Mouse (Mus musculus) common myeloid progenitor, adult 5-6 weeks (primary cell): ENCODE measurements around the gene Tmc4. TPM values are rescaled to one million over a fixed set of nuclear protein-coding genes. Genes with fewer than 3 reads are reported as not detected.
"Not testable (repeated sequence)": the region's sequence is repeated elsewhere in the genome, so short reads cannot be mapped to it uniquely, and the experiment has no call there.

ENCODE experiments used
- ATAC-seq: replicated peaks from 2 replicates; pipeline ENCODE4 v1.8.0; 2016; ENCODE audit warnings: low read depth, mild to moderate bottlenecking, moderate TSS enrichment, inconsistent platforms; ENCODE audit not compliant: poor library complexity, severe bottlenecking
- total RNA-seq: library from RNA; stranded (forward); fragments of 200-1000, 187-1606 nt; gene quantifications from 2 replicates; pipeline ENCODE4 v1.2.3, GENCODE M21; 2017

The Tmc4 gene
- total RNA-seq: 2.8 and 3.5 TPM in 2 replicates

DNA sequence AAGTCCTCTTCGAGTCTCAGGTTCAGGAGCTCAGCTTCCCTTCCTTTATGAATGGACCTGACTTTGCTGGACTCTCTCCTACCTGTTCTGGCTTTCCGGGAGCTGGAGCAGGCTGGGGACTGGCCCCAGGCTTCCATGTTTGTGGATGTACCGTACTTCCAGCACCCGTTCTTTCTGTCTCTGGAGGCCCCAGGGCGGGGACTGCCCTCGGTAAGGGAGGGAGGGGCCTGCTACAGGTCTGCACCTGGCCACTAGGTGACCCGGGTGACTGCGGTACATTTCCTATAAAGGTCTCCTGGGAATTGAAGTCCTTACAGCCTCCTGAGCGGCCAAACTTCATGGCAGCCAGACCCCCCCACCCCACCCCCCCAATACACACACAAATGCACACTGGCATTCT lies at the start of gene Tmc4:
Gene Tmc4, minus strand, starts transcription at position 212 of the 400 bp plus-strand sequence.
- no peak for ATAC-seq

DNA sequence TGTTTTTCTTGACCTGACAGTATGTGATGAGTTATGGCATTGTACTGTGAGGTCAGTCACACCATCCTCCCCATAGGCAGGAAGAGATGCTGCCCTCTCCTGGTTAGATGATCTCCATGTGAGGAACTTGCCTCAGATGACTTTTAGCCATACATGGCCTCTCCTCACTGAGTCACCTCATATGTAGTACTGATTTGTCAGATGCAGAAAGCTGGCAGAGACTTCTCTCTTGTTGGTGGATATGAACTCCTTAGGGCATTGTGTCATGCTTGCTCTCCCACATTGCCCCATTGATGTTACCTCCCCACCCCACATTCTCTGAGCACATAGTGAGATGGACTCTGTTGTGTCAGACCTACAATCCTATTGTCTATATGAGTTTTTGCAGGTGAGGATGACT lies 48.1 kb upstream of the Tmc4 start:
- not testable (repeated sequence) for ATAC-seq

DNA sequence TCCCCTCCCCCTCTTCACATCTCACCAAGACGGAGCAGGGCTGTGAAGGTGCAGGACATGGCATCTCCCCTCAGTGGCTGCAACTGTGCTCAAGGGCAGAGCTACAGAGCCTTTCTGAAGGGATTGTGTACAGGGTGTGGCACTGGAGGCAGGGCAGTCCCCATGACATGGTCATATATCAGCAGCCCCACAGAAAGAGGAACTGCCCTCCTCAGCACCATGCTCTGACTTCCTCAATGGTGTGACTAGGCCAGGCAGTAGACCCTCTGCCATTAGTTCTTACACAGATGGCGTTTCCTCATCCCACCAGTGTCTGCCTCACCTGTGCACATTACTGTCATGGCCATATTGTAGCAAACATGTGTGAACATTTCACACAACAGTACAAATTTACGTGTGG lies 42.9 kb upstream of the Tmc4 start, which contains the start of gene Pirb:
Gene Pirb, minus strand, starts transcription at position 124 of the 400 bp plus-strand sequence.
- ATAC-seq: not testable (repeated sequence)

DNA sequence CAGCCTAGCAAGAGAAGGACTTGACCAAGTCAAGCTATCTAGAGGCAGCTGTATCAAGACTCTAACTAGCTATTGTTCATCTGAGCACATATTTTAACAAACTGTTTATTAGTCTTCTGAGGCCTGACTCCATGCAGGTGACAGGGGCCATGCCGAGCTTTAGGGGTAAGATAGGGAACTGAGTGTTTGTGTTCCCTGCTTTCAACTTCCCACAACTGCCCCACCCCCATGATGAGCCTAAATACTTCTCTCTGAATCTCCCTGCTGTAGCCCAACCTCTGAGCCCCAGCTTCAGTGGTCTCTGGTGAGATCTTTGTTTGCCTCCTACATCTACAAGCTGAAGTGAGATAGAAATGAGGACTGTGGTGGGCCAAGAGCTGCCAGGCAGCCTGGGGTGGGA lies 37.9 kb upstream of the Tmc4 start:
- peak; percentile 53; the same call in 1 of the 2 replicates for ATAC-seq

DNA sequence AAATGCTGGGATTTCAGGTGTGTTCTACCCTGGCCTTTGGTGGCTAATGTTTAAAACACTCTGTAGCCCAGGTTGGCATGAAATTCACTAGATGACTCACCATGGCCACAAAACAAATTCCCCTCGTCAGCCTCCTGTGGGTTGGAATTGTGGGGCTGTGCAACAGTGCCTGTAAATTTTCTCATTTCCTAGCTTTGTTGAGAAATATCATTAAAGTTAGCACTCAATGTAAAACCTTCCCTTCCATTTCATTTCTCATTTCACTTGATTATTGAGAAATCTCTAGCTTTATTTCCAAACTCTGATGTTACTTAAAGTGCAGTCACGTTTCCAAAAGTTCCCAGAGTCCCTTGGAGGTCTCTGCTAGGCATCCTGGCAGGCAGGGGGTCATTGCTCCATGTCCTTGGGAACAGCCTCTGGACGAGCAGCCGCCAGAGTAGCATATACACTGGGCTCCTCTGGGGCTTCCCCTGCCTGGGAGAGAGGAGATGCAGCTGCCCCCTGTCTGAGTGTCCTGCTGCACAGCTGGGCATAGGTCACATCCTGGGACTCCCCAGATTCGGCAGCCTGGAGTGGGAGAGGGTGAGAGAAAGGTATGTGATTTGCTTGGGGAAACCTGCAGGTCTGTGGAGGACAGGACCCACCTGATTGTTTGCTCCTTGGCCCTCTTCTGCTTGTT lies 35.0 kb upstream of the Tmc4 start:
- ATAC-seq: no peak

DNA sequence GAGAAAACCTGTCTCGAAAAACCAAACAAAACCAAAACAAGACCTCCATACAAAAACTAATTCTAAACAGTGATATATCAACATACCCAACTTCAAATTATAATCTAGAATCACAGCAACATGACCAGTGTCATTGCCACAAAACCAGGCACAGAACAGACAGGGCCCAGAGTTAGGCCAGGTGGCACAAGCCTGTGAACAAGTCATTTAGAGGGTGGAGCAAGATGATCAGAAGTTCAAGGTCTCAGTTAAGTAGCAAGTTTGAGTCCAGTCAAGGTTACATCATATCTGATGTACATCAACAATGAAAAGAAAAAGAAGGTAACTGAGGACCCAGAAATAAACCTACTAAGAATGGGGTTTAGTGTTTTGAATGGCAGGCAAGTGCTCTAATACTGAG lies 31.6 kb upstream of the Tmc4 start:
- no peak for ATAC-seq

DNA sequence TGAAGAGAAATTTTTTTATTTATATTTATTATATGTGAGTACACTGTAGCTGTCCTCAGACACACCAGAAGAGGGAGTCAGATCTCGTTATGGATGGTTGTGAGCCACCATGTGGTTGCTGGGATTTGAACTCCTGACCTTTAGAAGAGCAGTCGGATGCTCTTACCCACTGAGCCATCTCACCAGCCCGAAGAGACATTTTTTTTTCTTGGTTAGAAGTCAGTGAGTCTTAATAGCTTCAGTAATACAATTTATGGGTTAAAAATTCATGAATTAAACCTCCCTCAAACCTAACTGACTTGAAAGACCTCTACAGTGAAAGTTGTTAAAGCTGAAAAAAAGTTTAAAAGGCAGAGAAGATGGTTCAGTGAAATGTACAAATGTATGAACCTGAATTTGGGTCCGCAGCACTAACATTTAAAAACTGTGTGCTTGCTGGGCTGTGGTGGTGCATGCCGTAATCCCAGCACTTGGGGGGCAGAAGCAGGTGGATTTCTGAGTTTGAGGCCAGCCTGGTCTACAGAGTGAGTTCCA lies 31.2 kb upstream of the Tmc4 start:
- not testable (repeated sequence) for ATAC-seq

DNA sequence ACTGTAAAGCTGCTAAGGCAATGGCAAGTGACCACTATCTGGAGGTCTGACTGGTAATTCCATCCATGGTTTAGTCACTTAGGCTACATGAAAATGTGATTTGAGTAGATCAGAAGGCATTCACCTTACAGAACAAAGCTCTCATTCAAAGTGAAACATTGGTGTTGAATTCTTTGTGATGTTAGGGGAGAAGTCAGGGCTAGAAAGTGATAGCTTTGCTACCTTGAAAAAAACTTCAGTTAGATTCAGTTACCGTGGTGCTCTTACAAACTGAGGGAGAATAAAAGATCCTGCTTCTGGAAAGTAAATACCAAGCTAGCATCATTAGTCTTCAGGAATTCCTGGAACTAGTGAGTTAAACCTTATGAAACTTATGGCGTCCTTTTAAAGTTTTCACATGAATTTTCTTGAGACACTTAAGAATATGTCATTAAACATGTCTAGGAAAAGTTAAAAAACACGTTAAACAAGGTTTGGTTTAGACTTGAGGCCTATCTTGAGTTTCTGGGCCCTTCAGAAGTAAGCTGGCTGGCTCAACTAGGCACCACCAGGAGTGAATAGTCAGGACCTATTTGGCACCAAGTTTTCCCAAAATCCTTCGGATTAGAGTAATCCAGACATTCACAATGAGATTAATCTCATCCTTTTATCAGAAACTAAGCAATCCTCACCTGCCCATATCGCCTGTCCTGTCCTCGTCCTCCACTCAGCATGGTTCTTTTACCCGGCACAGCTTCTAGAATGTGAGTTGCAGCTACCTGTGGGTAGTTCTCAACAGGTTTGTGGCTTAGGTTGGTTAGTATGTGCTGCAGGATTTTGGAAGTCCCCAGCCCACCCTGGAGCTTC lies 30.4 kb upstream of the Tmc4 start:
- ATAC-seq: no peak

DNA sequence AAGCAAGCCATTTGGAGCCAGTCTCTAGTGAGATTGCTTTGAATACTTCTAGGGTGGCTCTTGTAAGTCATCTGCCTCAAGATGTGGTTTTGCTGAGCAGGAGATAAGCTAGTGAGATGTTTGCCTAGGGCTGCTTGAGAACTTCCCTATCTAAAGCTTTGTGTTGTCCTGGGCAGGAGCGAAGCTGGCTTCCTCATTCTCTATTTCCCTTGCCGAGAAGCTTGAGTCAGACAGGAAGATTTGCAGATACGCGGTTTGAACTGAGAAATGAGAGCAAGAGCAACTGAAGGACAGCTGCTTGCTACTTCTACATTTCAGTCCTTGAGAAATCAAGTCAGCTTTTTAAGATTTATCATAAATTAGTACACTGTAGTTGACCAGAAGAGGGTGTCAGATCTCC lies 29.7 kb upstream of the Tmc4 start:
- peak; percentile 62 for ATAC-seq

DNA sequence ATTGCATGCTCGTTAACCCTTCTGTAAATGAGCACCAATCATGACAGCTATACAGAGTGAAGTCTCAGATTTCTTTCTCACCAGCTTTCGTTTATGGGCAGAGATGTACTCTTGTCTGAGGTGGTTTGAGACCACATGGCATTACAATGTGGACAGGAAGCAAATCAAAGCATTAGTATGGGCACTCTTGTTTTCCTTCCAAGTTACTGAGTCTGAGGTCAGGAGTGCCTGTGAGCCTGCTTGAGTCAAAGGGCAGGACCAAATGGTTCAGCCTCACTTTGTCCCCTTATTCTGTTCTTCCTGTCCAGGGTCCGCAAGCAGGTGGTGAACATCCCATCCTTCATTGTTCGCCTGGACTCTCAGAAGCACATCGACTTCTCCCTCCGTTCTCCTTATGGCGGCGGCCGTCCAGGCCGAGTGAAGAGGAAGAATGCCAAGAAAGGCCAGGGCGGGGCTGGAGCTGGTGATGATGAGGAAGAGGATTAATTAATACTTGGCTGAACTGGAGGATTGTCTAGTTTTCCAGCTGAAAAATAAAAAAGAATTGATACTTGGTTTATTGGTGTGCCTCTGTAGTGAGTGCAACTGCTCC lies 29.1 kb upstream of the Tmc4 start:
- ATAC-seq: no peak

DNA sequence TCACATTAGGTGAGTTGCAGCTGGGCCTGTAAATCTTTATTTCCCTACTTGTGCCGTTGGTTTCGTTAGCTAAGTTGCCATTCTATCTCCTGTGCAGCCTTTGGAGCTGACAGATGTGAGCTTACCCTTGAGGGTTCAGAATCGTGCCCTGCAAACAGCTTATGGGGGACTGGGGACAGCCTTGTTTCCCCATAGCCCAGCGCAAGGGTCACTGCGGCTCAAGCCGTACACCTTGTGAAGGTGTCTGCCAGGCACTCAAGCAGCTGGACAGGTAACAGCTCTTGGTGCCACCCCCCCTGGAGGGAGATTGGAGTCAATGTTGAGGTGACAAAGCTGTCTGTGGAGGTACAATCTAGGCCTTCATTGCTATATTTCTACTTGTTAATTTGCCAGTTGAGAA lies 28.6 kb upstream of the Tmc4 start:
- no peak for ATAC-seq

DNA sequence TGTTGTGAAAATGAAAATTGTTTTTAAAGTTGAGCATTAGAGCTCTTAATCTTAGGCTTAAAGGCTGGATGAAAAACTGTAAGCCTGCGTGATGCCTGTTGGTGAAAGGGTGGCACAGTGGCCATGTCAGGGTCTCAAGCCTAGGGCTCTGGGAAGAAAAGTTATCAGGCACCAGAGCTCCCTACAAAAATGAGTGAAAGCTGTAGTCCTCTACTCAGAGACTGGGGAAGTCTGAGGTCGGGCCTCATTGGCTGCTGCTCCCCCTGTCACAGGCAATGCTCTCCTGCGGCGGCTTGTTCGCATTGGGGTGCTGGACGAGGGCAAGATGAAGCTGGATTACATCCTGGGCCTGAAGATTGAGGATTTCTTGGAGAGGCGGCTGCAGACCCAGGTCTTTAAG lies 28.1 kb upstream of the Tmc4 start:
- not testable (repeated sequence) for ATAC-seq

DNA sequence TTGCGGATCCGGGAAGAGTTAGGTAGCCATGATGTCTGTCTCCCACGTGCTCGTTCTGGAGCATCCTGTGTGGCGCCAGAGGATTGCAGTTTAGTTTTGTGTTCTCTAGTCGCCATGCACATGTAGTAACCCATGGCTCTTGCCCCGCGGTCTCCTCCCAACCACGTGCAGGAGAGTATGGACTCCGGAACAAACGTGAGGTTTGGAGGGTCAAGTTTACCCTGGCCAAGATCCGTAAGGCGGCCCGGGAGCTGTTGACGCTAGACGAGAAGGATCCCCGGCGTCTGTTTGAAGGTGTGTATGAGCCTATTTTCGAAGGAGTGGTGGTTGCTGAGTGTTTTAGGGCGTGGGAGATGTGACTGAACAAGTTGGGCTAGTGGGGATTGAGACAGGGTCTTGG lies 27.1 kb upstream of the Tmc4 start:
- no peak for ATAC-seq

DNA sequence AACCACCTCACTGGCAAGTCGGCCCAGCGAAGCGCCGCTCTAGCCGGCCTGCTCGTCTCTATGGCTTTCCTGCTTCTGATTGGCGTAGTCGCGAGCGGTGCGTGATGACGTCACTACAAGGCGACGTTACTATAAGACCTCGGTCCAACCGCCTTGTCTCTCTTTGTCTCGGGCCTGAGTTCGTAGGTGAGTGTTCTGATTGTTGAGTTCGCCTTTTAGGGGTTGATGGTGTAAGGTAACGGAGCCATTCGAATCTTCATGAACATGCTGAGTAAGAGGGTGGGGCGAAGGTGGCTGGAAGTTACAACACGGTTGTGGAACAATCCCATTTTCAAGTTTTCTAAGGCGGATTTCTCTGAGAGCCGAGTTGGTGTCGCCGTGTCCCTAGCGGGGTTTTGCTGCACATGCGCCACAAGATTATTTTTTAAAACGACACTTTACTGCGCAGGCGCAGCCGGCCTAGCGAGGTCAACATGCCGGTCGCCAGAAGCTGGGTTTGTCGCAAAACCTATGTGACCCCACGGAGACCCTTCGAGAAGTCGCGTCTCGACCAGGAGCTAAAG lies 26.6 kb upstream of the Tmc4 start, which contains the start of gene Rps9:
Gene Rps9, plus strand, starts transcription at position 115 of the 563 bp plus-strand sequence.
- ATAC-seq: peak; percentile 82

DNA sequence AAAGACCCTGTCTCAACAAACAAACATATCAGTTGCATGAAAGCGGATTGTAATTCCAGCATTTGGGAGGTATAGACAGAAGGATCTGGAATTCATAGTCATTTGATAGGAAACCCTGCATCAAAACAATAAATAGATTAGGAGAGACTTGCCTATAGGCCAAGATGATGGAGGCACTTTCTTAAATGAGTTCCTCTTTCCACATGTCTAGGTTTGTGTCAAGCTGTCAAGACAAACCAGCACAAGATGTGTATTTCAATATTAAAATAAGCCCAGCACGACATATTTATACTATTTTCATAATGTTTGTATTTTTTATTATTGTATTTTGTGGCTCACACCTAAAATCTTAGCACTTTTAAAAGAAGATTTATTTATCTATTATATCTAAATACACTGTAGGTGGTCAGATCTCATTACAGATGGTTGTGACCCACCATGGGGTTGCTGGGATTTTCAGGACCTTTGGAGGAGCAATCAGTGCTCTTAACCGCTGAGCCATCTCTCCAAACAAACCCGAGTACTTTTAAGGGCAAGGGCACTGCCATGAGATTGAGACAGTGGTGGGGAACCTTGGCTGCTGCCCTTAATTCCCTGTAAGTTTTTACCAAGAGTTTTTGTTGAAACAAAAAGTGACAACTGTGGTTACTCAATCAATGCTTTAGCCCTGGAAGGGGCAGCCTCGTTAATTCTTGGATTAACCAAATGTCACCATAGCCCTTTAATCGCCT lies 26.0 kb upstream of the Tmc4 start:
- no peak; the same call in 1 of the 2 replicates for ATAC-seq

DNA sequence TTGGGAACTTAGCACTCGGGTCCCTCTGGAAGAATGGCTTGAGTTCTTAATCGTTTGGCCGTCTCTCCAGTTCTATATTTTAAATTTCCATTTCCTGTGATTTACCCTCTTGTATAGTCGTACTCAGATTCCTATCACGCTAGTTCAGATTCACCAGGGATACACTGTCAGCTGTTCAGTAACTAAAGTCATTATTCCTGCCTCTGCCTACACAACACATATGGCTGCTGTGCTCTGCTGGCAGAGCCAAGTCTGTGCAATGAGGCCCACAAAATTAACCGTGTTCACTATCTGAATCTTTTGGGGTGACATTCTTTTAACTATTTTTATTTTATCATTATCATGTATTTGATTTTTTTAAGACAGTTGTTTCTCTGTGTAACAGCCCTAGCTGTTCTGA lies 21.1 kb upstream of the Tmc4 start:
- no peak for ATAC-seq

DNA sequence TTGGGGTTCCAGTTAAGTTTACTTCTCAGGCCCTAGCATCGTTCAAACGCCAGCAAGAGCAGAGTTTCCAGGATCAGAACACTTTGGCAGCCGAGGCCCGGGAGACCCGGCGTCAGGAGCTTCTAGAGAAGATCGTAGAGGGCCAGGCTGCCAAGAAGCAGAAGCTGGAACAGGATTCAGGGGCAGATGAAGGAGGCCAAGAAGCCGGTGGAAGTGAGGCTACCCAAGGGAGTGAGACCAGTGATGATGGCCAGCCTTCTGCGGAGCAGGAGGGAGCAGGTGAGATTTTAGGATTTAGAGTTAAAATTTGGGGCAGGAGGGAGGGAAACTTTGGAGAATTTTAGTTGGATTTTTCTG lies 17.6 kb upstream of the Tmc4 start:
- ATAC-seq: not testable (repeated sequence)

DNA sequence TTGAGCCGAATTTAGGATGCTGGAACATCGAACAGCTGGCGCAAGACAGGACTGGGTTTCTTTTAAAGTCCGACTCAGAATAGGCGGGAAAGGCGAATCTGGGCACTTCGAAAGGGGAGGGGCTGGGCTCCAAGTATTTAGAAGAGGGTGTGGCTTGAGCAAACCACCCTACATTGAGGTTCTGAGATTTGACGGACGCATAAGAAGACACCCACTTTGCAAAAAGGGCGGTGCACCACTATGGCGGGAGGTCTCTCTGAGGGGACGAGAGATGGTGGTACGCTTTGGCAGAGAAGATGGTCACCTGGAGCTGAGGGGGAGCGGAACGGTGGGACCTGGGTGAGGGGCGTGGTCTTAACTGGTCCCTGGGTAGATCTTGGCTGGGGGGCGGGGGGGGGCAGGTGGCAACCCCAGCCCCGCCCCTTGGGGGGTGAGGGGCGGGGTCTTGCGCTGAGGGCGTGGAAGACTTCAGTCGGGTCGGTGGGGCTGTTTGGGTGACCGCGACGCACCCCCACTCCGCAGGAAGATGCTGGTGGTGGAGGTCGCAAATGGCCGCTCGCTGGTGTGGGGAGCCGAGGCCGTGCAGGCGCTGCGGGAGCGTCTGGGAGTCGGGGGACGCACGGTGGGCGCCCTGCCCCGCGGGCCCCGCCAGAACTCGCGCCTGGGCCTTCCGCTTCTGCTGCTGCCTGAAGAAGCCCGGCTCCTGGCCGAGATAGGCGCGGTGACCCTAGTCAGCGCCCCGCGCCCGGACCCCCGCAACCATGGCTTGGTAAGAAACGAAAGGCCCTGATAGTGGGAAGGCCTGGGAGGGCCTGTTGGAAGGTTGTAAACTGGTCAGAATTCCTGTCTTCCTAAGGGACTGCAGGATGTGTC lies 17.0 kb upstream of the Tmc4 start:
- peak; percentile 27 for ATAC-seq

DNA sequence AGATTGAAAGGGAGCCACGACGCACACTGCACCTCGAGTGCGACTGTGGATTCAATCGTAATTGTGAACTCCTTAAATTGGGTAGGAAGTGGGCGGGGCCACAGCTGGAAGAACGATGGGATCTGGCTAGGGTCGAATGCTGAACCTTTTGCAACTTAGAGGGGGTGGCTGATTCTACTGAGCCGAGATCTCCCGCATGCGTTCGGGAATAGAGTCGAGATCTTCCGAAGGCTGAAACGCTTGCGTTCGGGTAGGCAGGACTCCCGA lies 16.4 kb upstream of the Tmc4 start:
- ATAC-seq: no peak
